Mouse (Mus musculus) erythroid progenitor cell, adult 5-6 weeks (primary cell): ENCODE data around the gene Cd38. TPM values are rescaled to one million over a fixed set of nuclear protein-coding genes. Genes with fewer than 3 reads are reported as not detected.
"Not testable (repeated sequence)": the region's sequence is repeated elsewhere in the genome, so short reads cannot be mapped to it uniquely, and the experiment has no call there.

Experiments
- ATAC-seq: replicated peaks from 2 replicates; pipeline ENCODE4 v1.8.0; 2016; ENCODE audit warnings: moderate number of reproducible peaks, mild to moderate bottlenecking, moderate TSS enrichment, inconsistent platforms; ENCODE audit not compliant: poor library complexity, low FRiP score, severe bottlenecking
- total RNA-seq, 2 experiments: library from RNA; stranded (forward) in 1 of 2; stranded (reverse) in 1 of 2; fragments of 150-400 nt in 1 of 2; fragments of 186-747, 209-891 nt in 1 of 2; gene quantifications; 2 replicates each; pipeline versions ENCODE4 v1.2.3 to v1.2.4; 2015 to 2017; ENCODE audit warnings: low replicate concordance in 2 of 2

Gene Cd38
- total RNA-seq, 2 experiments from 2014 or later, result 7.6 to 18.0 TPM

- no peak for ATAC-seq
Observed at GRCm38 (mm10) chr5:43853868-43854488, 14.4 kb upstream of the Cd38 start.

- no peak for ATAC-seq
Observed at GRCm38 (mm10) chr5:43855769-43856168, 12.6 kb upstream of the Cd38 start.

GRCm38 (mm10) chr5:43859663-43860062 is 8.7 kb upstream of the Cd38 start:
- no peak for ATAC-seq

- ATAC-seq, result no peak
Observed at GRCm38 (mm10) chr5:43860096-43860495, 8.3 kb upstream of the Cd38 start.

GRCm38 (mm10) chr5:43860670-43861431 is 7.5 kb upstream of the Cd38 start:
- no peak for ATAC-seq

- ATAC-seq, result no peak
Observed at GRCm38 (mm10) chr5:43863642-43864041, 4.7 kb upstream of the Cd38 start.

- no peak for ATAC-seq
Observed at GRCm38 (mm10) chr5:43865316-43865715, 3.0 kb upstream of the Cd38 start.

GRCm38 (mm10) chr5:43868711-43869600 is 603 bp downstream of the Cd38 start:
- ATAC-seq, result no peak

GRCm38 (mm10) chr5:43871845-43872244 is 3.5 kb downstream of the Cd38 start:
- no peak for ATAC-seq

- ATAC-seq, result no peak
Observed at GRCm38 (mm10) chr5:43872652-43873051, 4.3 kb downstream of the Cd38 start.

- no peak for ATAC-seq
Observed at GRCm38 (mm10) chr5:43882034-43882433, 13.7 kb downstream of the Cd38 start.

GRCm38 (mm10) chr5:43885060-43885820 is 16.9 kb downstream of the Cd38 start:
- no peak for ATAC-seq

- no peak for ATAC-seq
Observed at GRCm38 (mm10) chr5:43892386-43892785, 24.0 kb downstream of the Cd38 start.

- no peak for ATAC-seq
Observed at GRCm38 (mm10) chr5:43894113-43894512, 25.8 kb downstream of the Cd38 start.

- ATAC-seq, result no peak
Observed at GRCm38 (mm10) chr5:43895931-43896330, 27.6 kb downstream of the Cd38 start.

GRCm38 (mm10) chr5:43904685-43905084 is 36.3 kb downstream of the Cd38 start:
- no peak for ATAC-seq

GRCm38 (mm10) chr5:43909213-43909612 is 40.9 kb downstream of the Cd38 start:
- ATAC-seq, result no peak

GRCm38 (mm10) chr5:43910006-43910405 is 41.7 kb downstream of the Cd38 start:
- no peak for ATAC-seq

- not testable (repeated sequence) for ATAC-seq
Observed at GRCm38 (mm10) chr5:43912844-43913243, 44.5 kb downstream of the Cd38 start, which contains the start of gene Gm7879. Gene Gm7879 (plus strand): TSS chr5:43913144.
